Mouse (Mus musculus) right cerebral cortex, postnatal 36 days (tissue): ENCODE data around the gene Rhox4a.
"Not testable (repeated sequence)": the region's sequence is repeated elsewhere in the genome, so short reads cannot be mapped to it uniquely, and the experiment has no call there.

Experiments
- DNase-seq, 2 experiments: peaks; one replicate each; pipeline ENCODE4 v3.0.0; 2022; ENCODE audit warnings: low spot score in 2 of 2, mixed read lengths in 1 of 2

Rhox4a gene

GRCm38 (mm10) chrX:37265038-37265437 lies at the start of gene Rhox4a:
TSS of gene Rhox4a (plus strand) at chrX:37265338.
- DNase-seq, result not testable (repeated sequence)

- DNase-seq, result not testable (repeated sequence)
These were observed 43.0 kb upstream of the Rhox4a start, which contains the start of gene Rhox1 for GRCm38 (mm10) chrX:37222158-37222557. TSS of gene Rhox1 (minus strand) at chrX:37222258.

- not testable (repeated sequence) for DNase-seq
These were observed 20.5 kb upstream of the Rhox4a start, which contains the start of gene Rhox2a for GRCm38 (mm10) chrX:37244676-37245075. TSS of gene Rhox2a (plus strand) at chrX:37244976.

GRCm38 (mm10) chrX:37249619-37250018 lies 15.5 kb upstream of the Rhox4a start, which contains the start of gene Rhox3a:
TSS of gene Rhox3a (plus strand) at chrX:37249919.
- not testable (repeated sequence) for DNase-seq
